Mouse (Mus musculus) spleen, postnatal 10 days (tissue): ENCODE data around the gene Fcmr.

Experiments used
- DNase-seq, 2 experiments: peaks; one replicate each; pipeline ENCODE4 v3.0.0; 2021 to 2022; ENCODE audit warnings: low spot score in 2 of 2

The Fcmr gene

GRCm38 (mm10) chr1:130857456-130857855 lies 8.0 kb upstream of the Fcmr start:
- no peak for DNase-seq

- peak in 1 of 2 experiments; percentile 69 for DNase-seq
These were observed 1.2 kb upstream of the Fcmr start for GRCm38 (mm10) chr1:130864238-130864637.

- no peak for DNase-seq
These were observed 728 bp upstream of the Fcmr start for GRCm38 (mm10) chr1:130864741-130865140.

DNA sequence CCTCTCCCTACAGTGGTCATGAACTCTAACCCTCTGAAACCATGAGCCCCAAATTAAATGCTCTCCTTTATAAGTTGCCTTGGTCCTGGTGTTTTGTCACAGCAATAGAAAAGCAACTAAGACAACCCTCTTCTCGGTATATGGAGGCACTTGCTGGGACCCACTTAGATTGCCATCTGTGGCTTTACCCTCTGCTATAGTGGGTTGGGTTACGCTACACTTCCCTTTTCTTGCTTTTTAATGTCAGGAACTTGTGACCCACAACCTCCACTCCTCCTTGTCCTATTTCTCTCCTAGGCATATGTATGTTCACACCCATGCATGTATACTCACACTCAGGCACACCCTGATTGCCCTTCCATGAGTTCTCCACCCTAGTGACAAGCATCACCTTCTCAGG lies 7.4 kb downstream of the Fcmr start:
- peak in 1 of 2 experiments; percentile 6 for DNase-seq

- DNase-seq, result no peak
These were observed 9.7 kb downstream of the Fcmr start for GRCm38 (mm10) chr1:130875139-130875538.

GRCm38 (mm10) chr1:130875910-130876309 lies 10.4 kb downstream of the Fcmr start:
- DNase-seq, result no peak

- peak in 1 of 2 experiments; percentile 37 for DNase-seq
These were observed 11.6 kb downstream of the Fcmr start for GRCm38 (mm10) chr1:130876931-130877509.

- DNase-seq, result peak in 1 of 2 experiments; percentile 40
These were observed 12.6 kb downstream of the Fcmr start for GRCm38 (mm10) chr1:130877889-130878614.

GRCm38 (mm10) chr1:130879927-130880326 lies 14.5 kb downstream of the Fcmr start:
- DNase-seq, result no peak

DNA sequence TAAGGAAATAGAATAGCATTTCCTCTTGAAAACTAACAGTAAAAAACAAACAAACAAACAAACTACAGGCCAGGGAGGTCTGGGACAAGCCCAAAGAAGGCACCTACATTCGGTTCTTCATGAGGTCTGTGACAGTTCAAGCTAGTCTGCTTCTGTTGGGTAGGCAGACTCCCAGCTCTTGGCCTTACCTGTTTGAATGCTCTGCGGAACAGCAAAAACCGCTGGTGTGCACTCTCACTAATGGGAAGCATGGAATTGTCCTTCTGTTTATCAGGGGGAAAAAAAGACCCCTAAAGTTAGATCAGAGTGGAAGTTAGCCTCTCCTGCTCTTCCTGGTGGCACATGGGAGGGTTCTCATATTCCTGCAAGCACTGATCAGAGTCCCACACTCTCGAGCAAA lies 17.7 kb downstream of the Fcmr start:
- no peak for DNase-seq

DNA sequence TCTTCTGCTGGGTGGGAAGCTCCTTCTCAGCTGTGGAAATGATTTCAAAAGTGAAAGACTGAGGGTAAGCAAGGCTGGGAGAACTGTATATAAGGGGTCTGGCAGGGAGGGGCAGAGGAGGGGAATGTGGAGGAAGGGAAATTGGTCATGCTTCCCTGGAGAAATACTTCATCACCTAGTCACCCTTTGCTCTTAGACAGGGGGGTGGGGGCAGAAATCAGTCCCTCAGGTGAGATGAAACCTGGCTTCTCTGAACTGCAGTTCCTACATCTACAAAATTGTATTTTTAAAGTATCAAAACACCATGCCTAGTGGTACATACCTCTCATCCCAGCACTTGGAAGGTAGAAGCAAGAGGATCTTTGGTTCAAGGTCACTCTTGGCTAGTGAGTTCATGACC lies 21.9 kb downstream of the Fcmr start, which contains the start of gene Il24:
Gene Il24, minus strand, starts transcription at position 101 of the 400 bp plus-strand sequence.
- no peak for DNase-seq

DNA sequence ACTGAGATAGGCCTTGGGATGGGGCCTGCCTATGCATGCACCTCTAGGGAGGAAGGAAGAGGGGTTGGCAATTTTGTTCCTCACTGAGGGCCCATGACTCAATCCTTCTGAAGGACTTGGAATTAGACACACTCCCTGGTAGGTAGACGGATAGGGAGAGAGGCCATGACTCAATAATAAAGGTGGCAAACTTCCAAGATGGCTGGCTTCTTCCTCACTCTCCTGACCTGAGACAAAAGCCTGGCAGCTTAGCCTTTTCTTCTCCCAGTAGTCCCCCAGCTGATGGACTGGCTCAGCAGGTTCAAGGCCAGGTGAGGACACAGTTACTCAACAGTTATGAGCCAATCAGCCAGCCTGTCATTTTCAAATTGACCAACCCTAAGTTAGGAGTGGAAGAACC lies 27.0 kb downstream of the Fcmr start:
- no peak for DNase-seq

- DNase-seq, result no peak
These were observed 28.0 kb downstream of the Fcmr start for GRCm38 (mm10) chr1:130893329-130894040.

DNA sequence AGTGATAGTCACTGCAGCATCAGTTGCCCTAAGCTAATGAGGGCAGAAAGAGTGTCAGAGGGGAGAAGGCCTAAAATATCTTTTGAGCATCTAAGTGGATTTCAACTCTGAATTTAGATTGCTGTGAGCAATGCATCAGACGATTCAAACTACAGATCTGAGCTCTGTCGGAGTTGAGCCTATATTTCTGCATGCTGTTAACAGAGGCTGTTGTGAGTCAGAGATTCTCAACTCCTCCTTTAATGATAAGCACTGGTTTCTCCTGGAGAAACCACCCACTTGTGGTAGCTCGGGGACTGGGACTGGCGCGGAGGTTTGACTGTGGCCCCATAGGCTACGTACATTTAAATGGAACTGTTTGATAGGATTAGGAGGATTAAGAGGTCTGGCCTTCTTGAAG lies 29.0 kb downstream of the Fcmr start:
- DNase-seq, result no peak

- no peak for DNase-seq
These were observed 37.0 kb downstream of the Fcmr start for GRCm38 (mm10) chr1:130902505-130902904.

DNA sequence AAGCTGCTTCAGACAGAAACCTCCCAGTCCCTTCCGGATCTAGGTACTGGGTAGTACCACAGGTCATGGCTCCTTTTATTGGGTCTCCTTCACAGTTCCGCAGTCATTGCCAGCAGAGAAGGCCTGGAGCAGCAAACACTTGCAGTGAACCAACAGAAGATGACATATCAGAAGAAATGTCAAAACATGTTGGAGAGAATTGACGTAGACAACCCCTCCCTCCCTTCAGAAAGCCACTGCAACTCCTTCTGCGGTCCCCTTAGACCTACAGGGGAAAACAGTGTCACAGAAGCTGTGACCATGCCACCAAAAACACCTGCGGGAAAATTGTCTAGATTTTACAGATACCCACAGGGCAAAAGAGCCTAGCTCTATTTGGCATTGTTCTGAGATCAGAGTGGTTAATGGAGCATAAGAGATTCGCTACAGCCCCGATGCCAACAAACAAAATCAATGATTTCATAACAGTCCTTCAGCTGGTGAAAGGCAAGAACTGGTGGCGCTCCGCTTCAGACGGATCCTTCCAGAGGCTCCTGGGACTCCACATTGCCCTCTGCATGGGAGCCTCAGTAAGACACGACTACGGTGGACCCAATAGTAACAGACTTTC lies 46.0 kb downstream of the Fcmr start, which contains the start of gene Il20:
Gene Il20, minus strand, starts transcription at position 51 of the 610 bp plus-strand sequence.
- no peak for DNase-seq

DNA sequence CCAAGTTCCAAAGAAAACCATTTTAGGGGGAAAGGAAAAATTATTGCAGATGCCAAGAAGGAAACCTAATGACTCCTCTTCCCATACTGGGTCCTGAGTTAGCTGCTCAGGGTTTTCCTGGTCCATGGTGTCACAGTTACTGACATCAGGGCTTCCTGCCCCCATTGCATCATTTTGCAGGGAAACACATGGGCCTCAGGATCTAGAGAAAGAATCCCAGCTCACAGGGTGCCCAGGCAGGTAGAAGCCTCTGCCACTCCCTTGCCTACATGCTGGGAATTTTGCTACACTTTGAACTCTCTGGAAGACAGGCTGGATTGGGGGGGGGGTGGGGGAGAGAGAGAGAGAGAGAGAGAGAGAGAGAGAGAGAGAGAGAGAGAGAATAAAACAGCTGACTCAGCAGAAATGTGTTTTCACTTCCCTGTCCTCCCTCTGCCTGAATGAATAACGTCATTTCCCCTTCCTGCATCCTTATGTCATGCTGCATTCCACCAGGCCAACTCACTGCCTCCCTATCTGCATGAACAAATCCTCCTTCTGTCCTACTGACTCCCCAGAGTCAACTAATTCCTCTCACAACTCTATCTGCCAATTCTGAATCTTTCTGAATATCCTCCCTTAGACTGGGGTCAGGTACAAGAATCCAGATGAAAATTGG lies 53.0 kb downstream of the Fcmr start:
- DNase-seq, result no peak

DNA sequence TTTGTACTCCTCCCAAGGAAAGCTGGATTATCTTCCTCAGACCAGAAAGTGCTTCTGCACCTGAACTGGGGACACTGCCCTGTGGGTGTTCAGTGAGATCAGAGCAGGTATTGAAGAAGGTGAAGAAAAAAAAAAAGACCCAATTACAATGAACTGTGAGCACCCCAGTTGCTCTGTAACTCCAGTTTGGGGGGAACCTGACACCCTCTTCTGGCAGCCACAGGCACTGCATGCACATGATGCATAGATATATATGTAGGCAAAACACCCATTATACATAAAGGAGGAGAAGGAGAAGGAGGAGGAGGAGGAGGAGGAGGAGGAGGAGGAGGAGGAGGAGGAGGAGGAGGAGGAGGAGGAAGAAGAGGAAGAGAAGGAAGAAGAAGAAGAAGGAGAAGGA lies 61.0 kb downstream of the Fcmr start:
- DNase-seq, result peak; percentile 9 to 62
